Mouse (Mus musculus) midbrain, embryonic 11.5 days (tissue): ENCODE results near the gene Pak4. TPM values are rescaled to one million over a fixed set of nuclear protein-coding genes. Genes with fewer than 3 reads are reported as not detected.

ENCODE experiments used
- ATAC-seq: fragments of 200-750 bp; cut with Nextera tagmentation; 2 replicates; pipeline ENCODE4 v1.8.0; 2017; ENCODE audit warnings: moderate TSS enrichment, moderate library complexity; ENCODE audit not compliant: low FRiP score
- DNase-seq: peaks from one replicate; pipeline ENCODE4 v3.0.0; 2015; ENCODE audit warnings: low spot score; ENCODE audit errors: missing footprints
- H3K27ac ChIP-seq: fragments of 300-500 bp; sonication (generic); 2 replicates; pipeline ENCODE4 v1.5.1; 2014; ENCODE audit warnings: low read depth, low read length
- H3K27me3 ChIP-seq: fragments of 300-500 bp; sonication (generic); 2 replicates; pipeline ENCODE4 v1.6.1; 2014; ENCODE audit warnings: mild to moderate bottlenecking, low read length, moderate library complexity, mixed read lengths; ENCODE audit not compliant: control insufficient read depth, insufficient read depth
- H3K36me3 ChIP-seq: fragments of 300-500 bp; sonication (generic); 2 replicates; pipeline ENCODE4 v1.6.1; 2014; ENCODE audit warnings: mild to moderate bottlenecking, low read length, moderate library complexity, mixed read lengths; ENCODE audit not compliant: control insufficient read depth, insufficient read depth
- H3K4me1 ChIP-seq: fragments of 300-500 bp; sonication (generic); 2 replicates; pipeline ENCODE4 v1.6.1; 2014; ENCODE audit warnings: low read length; ENCODE audit not compliant: control insufficient read depth, insufficient read depth
- H3K4me2 ChIP-seq: fragments of 300-500 bp; sonication (generic); 2 replicates; pipeline ENCODE4 v1.6.1; 2014; ENCODE audit warnings: mild to moderate bottlenecking, moderate library complexity
- H3K4me3 ChIP-seq: fragments of 300-500 bp; sonication (generic); 2 replicates; pipeline ENCODE4 v1.5.1; 2014; ENCODE audit warnings: low read depth, low read length
- H3K9ac ChIP-seq: fragments of 300-500 bp; sonication (generic); 2 replicates; pipeline ENCODE4 v1.6.1; 2014; ENCODE audit warnings: low read length
- H3K9me3 ChIP-seq: fragments of 300-500 bp; sonication (generic); 2 replicates; pipeline ENCODE4 v1.6.1; 2016; ENCODE audit warnings: low read length; ENCODE audit not compliant: control insufficient read depth
- whole genome bisulfite sequencing: fragments of 180-500 bp; shearing (Covaris S2); extraction: QIAGEN DNeasy Blood & Tissue Kit; methylation state at CpG from one replicate; pipeline ENCODE4 v1.1.7; 2014; 5-methylcytosine and 5-hydroxymethylcytosine counted together
- polyA plus RNA-seq: library from polyadenylated mRNA; unstranded; fragments of >200 nt; fragmentation: Nextera tagmentation; extraction: Ambion mirVana; gene quantifications from 2 replicates; pipeline ENCODE4 v1.2.1, GENCODE M21; 2014

Gene Pak4
- polyA plus RNA-seq, 1 experiment from 2014 or later, result 32.5 TPM

GRCm38 (mm10) chr7:28582841-28583240, 15.1 kb downstream of the Pak4 start:
- no peak overlapping the region for H3K27ac ChIP-seq
- H3K4me1 ChIP-seq, result peaks cover 5% of the 10 kb centered on the region
- no peaks in the 10 kb centered on the region for H3K36me3 ChIP-seq
- H3K4me3 ChIP-seq, result no peak overlapping the region
- H3K9me3 ChIP-seq, result no peaks in the 10 kb centered on the region
- ATAC-seq (no peak), DNase-seq (no peak)
- no peak overlapping the region for H3K9ac ChIP-seq
- no peak overlapping the region for H3K4me2 ChIP-seq
- 93% methylated on average over 11 of the region's 11 CpGs for WGBS
- no peaks in the 10 kb centered on the region for H3K27me3 ChIP-seq

DNA sequence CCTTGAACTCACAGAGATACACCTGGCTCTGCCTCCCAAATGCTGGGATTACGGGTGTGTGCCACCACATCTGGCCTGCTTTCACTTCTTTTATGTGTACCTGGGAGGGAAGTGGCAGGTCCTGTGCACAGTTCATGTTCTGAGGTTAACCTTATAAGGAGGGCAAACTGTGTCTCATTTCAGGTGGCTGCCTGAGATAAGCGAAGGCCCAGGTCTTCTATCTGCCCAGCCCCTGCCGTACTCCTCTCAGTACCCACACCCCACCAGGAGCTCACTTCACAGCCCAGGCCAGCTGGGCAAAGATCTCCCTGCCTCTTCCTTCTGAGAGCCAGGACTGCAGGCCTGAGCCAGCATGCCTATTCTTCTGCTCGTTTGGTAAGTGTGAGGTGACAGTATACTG, 16.3 kb downstream of the Pak4 start:
- WGBS, result 85% methylated on average over 4 of the region's 4 CpGs
- H3K36me3 ChIP-seq, result no peaks in the 10 kb centered on the region
- no peaks in the 10 kb centered on the region for H3K9me3 ChIP-seq
- no peak for DNase-seq
- H3K4me3 ChIP-seq, result no peak overlapping the region
- H3K4me2 ChIP-seq, result no peak overlapping the region
- H3K27ac ChIP-seq, result no peak overlapping the region
- no peaks in the 10 kb centered on the region for H3K27me3 ChIP-seq
- H3K4me1 ChIP-seq, result no peaks in the 10 kb centered on the region
- ATAC-seq, result no peak
- H3K9ac ChIP-seq, result no peak overlapping the region

DNA sequence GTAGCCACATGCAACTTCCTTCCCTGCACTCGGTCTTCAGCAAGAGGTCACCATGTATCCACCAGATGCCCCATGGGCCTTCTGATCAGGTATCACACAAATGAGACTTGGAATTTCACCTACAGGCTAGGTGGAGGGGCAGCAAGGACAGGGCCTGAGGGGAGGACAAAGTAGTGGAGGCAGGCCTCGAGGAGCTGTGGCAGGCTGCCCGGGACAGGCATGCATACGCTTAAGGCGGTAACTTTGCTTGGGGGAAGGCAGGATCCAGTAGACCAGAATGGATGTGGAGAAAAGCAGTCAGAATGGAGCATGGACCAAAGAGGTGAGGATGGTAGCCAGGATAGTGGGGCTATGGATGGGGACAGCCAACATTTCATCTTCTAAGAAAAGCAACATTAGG, 18.2 kb downstream of the Pak4 start:
- Histone ChIP-seq H3K27me3 (no peaks in the 10 kb centered on the region), H3K4me3 (no peak overlapping the region), H3K4me2 (no peak overlapping the region), H3K9me3 (no peaks in the 10 kb centered on the region), H3K27ac (no peak overlapping the region), H3K36me3 (no peaks in the 10 kb centered on the region), H3K9ac (no peak overlapping the region), H3K4me1 (no peaks in the 10 kb centered on the region)
- ATAC-seq (no peak), DNase-seq (no peak)
- WGBS, result 90% methylated on average over 5 of the region's 5 CpGs

- WGBS, result 82% methylated on average over 5 of the region's 5 CpGs
- no peak for ATAC-seq
Observed at GRCm38 (mm10) chr7:28578543-28579053, 19.4 kb downstream of the Pak4 start.

DNA sequence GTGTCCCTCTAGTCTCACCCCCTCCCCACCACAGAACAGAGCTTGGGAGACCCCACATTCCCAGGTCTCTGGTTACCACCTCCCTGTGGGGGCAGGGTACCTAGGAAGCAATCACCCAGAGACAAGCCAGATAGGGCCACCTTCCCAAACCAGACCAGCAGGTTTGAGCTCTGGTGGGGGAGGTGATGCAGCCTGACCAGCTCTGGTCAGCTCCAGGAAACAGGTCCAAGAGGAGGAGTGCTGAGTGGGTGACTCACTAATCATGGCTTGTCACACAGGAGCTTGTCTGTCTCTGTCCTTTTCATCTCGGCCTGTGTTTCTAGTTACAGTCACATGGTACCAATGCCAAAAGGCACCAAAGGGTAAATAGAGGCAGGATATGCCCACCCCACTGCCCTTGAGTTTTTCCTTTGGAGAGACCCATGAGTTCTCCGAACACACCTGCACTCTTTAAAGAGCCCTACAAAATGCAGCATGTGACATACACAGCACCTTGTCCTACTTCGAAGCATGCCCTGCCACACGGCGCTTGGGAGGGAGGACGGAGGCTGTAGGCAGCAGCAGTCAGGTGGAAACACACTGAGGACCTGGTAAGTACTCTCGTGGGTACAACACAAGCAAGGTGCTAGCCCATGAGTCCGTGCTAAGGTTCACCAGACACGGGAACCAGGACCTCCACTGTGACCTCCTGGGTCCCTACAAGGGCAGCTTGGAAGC, 20.0 kb downstream of the Pak4 start:
- 86% methylated on average over 9 of the region's 9 CpGs for WGBS
- ATAC-seq (no peak), DNase-seq (no peak)
- no peak overlapping the region for H3K4me3 ChIP-seq
- no peak overlapping the region for H3K4me2 ChIP-seq
- no peak overlapping the region for H3K27ac ChIP-seq
- no peaks in the 10 kb centered on the region for H3K27me3 ChIP-seq
- H3K4me1 ChIP-seq, result no peaks in the 10 kb centered on the region
- no peak overlapping the region for H3K9ac ChIP-seq
- no peaks in the 10 kb centered on the region for H3K36me3 ChIP-seq
- no peaks in the 10 kb centered on the region for H3K9me3 ChIP-seq

More at GRCm38 (mm10) chr7:28578543-28579053, 19.4 kb downstream of the Pak4 start:
- Histone ChIP-seq H3K4me2 (no peak overlapping the region), H3K27ac (no peak overlapping the region), H3K4me1 (no peaks in the 10 kb centered on the region), H3K9me3 (no peaks in the 10 kb centered on the region), H3K36me3 (no peaks in the 10 kb centered on the region), H3K4me3 (no peak overlapping the region), H3K9ac (no peak overlapping the region), H3K27me3 (no peaks in the 10 kb centered on the region)
- no peak for DNase-seq

GRCm38 (mm10) chr7:28576271-28576914, 21.6 kb downstream of the Pak4 start:
- H3K4me3 ChIP-seq, result no peak overlapping the region
- no peaks in the 10 kb centered on the region for H3K4me1 ChIP-seq
- H3K36me3 ChIP-seq, result no peaks in the 10 kb centered on the region
- H3K9me3 ChIP-seq, result no peaks in the 10 kb centered on the region
- H3K27ac ChIP-seq, result no peak overlapping the region
- H3K4me2 ChIP-seq, result no peak overlapping the region
- 73% methylated on average over 5 of the region's 5 CpGs for WGBS
- no peaks in the 10 kb centered on the region for H3K27me3 ChIP-seq
- H3K9ac ChIP-seq, result no peak overlapping the region
- ATAC-seq, result no peak
- DNase-seq, result no peak

DNA sequence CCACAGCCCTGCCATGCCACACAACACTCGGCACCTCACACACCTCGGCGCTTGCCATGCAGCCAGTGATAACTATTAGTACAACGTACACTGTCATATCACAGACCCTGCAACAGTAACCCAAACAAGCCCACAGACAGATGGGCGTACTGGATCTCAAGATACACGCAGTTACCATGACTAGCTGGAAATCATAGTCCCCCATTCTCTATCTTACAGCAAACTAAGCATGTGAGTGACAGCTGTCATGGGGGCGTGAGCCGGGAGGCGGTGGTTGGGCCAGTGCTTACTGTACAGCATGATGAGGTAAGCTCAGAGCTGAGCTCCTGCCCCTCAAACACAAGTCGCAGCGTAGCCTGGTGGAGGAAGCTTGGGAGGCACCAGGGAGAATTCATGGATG, 22.4 kb downstream of the Pak4 start:
- Histone ChIP-seq H3K4me1 (no peaks in the 10 kb centered on the region), H3K36me3 (no peaks in the 10 kb centered on the region), H3K4me2 (no peak overlapping the region), H3K4me3 (no peak overlapping the region), H3K27ac (no peak overlapping the region), H3K27me3 (no peaks in the 10 kb centered on the region), H3K9me3 (no peaks in the 10 kb centered on the region), H3K9ac (no peak overlapping the region)
- DNase-seq (no peak), ATAC-seq (no peak)
- 95% methylated on average over 11 of the region's 11 CpGs for WGBS

DNA sequence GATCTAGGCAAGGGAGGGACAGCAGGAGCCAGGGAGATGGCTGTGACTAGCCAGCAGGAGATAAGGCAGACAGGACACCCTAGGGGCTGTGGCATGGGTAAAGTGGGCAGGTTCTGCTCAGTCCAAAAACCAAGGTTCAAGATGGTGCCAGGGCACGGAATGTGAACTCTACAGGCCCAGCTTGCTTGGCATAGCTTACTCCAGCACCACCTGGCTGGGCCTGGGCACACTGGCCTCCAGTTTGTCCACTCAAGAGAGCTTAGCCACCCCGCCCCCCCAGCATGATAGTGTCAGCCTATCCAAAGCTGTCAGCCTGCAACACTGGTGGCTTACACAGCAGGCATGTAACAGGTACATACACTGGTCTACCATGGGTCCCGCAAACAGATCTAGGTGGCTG, 24.7 kb downstream of the Pak4 start:
- no peaks in the 10 kb centered on the region for H3K36me3 ChIP-seq
- H3K4me1 ChIP-seq, result no peaks in the 10 kb centered on the region
- DNase-seq (no peak), ATAC-seq (no peak)
- H3K9me3 ChIP-seq, result no peaks in the 10 kb centered on the region
- no peaks in the 10 kb centered on the region for H3K27me3 ChIP-seq
- no peak overlapping the region for H3K4me3 ChIP-seq
- H3K9ac ChIP-seq, result no peak overlapping the region
- no peak overlapping the region for H3K4me2 ChIP-seq
- no peak overlapping the region for H3K27ac ChIP-seq
- WGBS, result 92% methylated on average over 3 of the region's 3 CpGs

DNA sequence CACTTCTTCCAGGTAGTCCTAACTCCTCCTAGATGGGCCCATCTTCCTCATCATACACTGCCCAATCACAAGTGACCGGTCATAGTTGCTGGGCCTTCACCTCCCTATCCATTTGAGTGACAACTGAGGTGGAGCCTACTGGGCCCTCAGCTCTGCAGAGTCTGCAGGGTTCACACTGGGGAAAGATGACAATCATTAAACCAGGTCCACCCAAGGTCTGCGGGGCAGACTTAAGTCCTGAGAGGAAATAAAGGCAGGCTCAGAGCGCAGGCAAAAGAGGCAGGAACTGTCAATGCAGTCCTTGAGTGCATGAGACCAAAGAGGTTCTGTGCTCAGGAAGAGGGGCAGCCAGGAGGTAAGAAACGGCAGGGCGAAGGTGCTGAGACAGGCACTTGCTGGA, 25.3 kb downstream of the Pak4 start:
- DNase-seq (no peak), ATAC-seq (no peak)
- Histone ChIP-seq H3K4me2 (no peak overlapping the region), H3K36me3 (no peaks in the 10 kb centered on the region), H3K4me1 (no peaks in the 10 kb centered on the region), H3K9me3 (no peaks in the 10 kb centered on the region), H3K27ac (no peak overlapping the region), H3K27me3 (no peaks in the 10 kb centered on the region), H3K9ac (no peak overlapping the region), H3K4me3 (no peak overlapping the region)
- WGBS, result 93% methylated on average over 5 of the region's 5 CpGs
